Mouse (Mus musculus): ENCODE results near the gene Fbxo47.

Gene Fbxo47

DNA sequence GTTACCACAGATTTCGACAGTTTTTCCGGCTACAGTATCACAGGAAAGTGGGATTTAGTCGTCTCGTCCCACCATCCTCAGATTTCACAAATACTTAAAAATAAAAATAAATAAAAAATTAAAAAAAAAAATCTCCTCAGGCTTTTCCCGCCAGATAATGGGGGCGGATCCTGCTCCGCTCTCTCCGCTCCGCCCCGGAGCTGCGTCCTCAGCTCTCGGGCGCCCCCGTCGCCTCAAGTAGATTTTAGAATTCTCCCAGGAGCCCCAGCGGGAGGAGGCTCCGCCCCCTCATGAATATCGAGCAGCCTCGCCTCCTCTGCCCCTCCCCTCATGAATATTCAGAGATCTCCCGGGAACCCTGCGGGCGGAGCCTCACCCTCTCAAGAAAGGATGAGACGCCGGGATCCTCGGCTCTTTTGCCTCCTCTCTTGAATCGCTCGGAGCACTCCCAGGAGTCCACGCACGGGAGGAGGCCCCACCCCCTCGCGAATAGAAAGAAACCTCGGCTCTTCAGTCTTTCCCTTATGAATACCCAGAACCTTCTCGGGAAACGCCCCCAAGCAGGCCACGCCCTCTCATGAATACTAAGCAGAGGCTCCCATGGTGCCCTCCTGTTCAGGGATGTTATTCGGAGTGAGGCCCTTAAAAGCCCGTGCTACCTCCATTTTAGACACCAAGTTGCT lies at the start of gene Fbxo47:
Gene Fbxo47, minus strand, starts transcription at position 237 of the 683 bp plus-strand sequence.
- DNase-seq = peak; percentile 98

GRCm38 (mm10) chr11:97933553-97933952 lies 49.6 kb upstream of the Fbxo47 start:
- DNase-seq = no peak

DNA sequence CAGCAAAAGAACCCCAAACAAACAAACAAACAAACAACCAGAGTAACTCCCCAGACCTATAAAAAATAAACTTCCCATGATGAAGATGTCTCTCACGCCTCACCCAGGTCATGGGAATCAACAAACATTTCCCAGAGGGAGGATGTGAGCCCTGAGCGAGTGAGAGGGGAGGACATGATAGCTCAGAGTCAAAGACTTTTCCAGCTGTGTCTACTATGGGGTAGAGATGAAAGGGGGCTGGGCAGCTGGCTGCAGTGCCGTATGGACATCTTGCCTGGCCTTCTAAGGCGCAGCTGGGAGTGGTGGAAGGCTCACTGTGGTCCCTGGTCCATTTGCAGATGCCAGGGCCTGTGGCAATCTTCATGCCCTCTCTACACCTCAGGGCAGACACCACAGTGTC lies 45.0 kb upstream of the Fbxo47 start:
- peak; percentile 59 for DNase-seq

- DNase-seq = no peak
Observed at GRCm38 (mm10) chr11:97924217-97924616, 40.3 kb upstream of the Fbxo47 start.

DNA sequence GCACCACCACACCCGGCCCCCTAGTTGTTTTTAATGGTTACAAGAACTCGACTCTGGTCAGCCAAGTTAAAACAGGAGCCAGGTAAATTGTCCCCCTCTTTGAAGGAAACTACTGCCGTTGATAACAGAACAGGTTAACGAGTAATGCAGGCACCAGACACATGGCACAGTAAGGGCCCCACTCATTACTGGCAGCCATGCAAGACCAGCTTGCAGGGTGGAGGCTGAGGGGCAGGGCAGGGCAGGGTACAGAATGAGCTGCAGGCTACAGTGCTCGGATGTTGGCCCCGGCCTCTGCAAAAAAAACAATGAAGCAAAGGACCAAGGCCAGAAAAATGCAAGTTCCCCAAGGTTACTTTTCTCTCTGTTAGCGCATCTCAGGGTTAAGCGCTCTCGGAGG lies 39.7 kb upstream of the Fbxo47 start:
- no peak for DNase-seq

GRCm38 (mm10) chr11:97915974-97916503 lies 32.1 kb upstream of the Fbxo47 start:
- no peak for DNase-seq

GRCm38 (mm10) chr11:97915471-97915870 lies 31.5 kb upstream of the Fbxo47 start:
- DNase-seq = no peak

- no peak for DNase-seq
Observed at GRCm38 (mm10) chr11:97913111-97913510, 29.2 kb upstream of the Fbxo47 start.

DNA sequence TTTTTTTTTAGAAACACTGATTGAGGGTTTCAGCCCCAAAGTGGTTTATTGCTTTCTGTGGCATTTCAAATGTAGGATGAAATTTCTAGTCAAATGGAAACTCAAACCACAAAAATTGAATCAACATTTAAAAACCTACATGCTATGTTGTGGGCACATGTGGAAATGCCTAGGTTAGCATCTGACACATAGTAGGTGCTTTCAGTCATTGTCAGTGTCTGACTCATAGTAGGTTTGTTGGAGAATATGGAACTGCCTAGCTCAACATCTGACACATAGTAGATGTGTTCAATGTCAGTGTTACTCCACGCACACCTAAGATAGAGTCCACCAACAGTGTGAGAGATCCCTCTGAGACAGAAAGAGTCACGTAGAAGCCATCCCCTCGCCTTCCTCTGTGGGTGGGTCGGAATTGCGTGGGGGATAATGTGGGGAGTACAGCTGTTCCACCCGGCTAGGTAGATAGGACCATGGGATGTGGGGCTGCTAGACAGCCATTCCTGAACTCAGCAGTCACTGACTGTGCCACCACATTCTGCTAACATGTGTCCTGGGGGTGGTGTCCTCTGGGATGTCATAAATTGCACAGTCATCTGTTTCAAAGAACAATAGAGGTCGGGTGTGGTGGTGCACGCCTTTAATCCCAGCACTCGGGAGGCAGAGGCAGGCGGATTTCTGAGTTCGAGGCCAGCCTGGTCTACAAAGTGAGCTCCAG lies 24.8 kb upstream of the Fbxo47 start:
- DNase-seq = no peak

GRCm38 (mm10) chr11:97907935-97908334 lies 24.0 kb upstream of the Fbxo47 start:
- DNase-seq = no peak

DNA sequence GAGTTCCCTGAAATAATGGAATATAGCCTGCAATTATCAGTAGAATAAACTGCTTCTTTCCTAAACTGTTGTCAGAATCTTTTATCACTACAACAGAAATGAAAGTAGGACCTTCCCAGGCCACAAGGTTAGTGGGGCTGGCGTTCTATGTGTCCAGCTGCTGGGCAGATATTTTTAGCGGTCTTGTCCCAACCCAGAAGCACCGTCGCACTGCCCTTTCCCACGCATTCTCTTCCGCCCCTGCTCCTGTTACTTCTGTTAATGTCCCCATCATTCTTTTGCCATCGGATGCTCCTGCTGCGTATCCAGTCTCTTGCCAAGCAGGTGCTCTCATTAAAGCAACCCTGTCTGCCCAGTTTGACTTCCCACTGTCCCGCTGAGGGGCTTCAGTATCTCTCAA lies 23.0 kb upstream of the Fbxo47 start:
- no peak for DNase-seq

DNA sequence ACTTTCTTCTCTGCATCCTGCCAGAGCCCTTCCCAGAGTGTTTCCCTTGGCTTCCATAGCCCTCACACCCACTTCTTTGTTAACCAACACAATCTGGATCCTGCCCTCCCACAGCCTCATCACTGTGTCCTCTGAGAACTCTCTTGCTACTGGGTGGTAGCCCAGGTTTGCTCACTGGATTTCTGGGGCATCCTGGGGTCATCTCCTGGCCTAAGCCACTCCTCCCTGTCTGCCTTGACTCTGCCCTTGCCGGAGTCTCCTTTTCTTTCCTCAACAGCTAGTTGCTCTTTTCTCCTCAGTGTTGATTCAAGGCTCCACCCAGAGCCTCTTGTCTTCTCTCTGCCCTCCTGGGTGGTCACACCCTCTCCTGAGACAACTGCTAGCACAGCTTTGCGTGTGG lies 22.0 kb upstream of the Fbxo47 start:
- DNase-seq = no peak

- DNase-seq = no peak
Observed at GRCm38 (mm10) chr11:97905540-97905939, 21.6 kb upstream of the Fbxo47 start.

DNA sequence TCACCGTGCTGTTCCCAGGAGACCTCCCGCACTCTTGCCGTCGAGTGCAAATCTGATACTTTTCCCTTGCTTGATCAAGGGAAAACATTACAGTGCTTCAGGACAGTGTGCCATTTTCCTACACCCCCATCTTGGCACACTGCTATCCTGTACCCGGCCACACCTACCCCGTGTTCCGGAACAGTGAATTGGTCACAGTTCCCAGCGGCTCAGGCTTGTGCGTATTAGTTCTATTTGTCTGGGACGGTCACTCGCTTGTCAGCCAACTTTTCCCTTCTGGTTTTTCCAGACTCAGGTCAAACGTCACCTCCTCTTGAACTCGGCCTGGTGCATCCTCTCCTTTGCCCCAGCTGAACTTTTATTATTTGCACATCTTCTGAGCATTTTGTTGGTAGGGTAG lies 20.8 kb upstream of the Fbxo47 start:
- DNase-seq = no peak

- DNase-seq = no peak
Observed at GRCm38 (mm10) chr11:97901806-97902205, 17.9 kb upstream of the Fbxo47 start.

DNA sequence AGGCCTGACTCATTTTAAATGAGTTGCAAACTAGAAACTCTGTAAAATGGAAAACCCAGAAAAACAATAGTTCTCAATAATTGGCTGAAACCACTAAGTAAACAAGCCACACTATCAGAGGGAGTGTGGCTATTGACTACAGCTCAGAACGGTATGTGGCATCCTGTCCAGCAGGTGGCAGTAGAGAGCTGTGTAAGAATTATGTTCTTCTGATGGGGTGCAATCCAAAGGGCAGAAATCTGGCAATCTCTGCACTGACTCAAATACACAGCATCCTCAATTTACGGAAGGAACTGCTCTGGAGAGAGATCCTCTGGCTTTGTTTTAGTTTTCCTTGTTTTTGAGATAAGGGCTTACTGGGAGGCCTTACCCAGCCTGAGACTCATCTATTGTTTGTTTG lies 15.9 kb upstream of the Fbxo47 start:
- peak; percentile 94 for DNase-seq

GRCm38 (mm10) chr11:97897568-97898185 lies 13.7 kb upstream of the Fbxo47 start:
- DNase-seq = no peak

- peak; percentile 22 for DNase-seq
Observed at GRCm38 (mm10) chr11:97896655-97897054, 12.7 kb upstream of the Fbxo47 start.

GRCm38 (mm10) chr11:97891821-97892220 lies 7.9 kb upstream of the Fbxo47 start:
- no peak for DNase-seq

DNA sequence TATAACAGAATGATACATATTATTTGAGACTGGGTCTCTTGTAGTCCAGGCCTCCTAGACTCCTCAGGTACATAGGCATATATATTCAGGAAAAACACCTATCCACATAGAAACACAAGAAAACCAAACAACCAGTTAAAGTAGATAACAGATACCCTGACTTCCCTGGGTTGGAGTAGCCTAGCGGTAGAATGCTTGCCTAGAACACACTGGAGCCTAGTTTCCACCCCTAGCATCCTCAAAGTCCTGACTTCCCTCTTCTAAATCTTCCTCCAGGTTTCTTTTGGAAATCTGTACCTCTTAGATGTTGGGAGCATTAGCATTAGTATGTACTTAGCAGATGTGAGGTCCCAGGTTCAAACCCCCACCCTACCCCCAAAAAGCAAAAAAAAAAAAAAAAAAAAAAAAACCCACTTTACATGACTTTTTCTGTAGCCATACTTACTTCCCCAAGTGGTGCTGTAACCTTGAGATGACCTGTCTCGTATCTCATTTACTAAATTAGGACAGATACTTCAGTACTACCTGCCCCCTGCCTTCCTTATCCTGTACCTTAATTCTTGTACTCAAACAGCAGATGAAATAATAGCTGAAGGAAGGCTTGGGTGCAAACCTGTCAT lies 1.5 kb upstream of the Fbxo47 start:
- DNase-seq = no peak

DNA sequence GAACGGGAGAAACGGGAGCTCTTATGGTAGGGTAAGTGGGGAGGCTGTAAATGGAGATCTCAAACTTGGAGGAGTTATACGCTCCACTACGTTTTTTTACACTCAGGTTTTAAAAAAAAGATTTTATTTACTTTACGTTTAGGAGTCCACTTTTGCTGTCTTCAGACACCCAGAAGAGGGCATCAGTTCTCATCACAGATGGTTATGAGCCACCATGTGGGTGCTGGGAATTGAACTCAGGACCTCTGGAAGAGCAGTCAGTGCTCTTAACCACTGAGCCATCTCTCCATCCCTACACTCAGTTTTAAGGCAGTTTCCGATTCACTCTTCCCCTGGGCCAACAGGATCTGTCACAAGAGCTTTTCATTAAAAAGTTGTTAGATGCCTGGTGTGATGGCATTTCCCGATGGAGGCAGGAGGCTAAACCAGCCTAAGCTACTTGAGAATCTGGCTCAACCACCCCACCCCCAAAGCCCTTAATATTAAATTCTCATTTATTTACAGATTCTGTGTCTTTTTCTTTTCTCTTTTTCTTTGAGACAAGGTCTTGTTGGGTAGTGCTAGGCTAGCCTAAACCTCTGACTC lies 739 bp upstream of the Fbxo47 start:
- DNase-seq = peak; percentile 20

DNA sequence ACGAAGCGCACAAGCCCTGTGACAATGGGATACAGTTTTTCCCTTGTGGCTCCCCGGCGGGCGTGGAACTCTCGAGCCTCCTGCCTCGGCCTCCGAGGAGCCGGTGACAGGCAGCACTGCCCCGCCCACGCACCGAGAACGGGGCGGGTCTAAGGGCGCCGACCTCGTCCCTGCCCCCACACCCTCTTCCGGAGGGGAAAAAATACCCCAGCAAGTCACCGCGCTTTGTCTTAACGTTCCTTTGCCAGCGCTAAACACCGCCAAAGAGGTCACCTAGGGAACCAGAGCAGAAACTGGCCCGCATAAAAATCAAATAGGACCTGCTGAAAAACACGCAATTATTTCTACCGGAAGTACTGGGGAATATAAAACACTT lies 424 bp downstream of the Fbxo47 start:
- DNase-seq = peak; percentile 72

- DNase-seq = no peak
Observed at GRCm38 (mm10) chr11:97880362-97880761, 3.6 kb downstream of the Fbxo47 start.
